Mouse (Mus musculus): ENCODE results near the gene Kcnj8.

- TF ChIP-seq CTCF (IDR thresholded peaks at IDR 0.05; ENCODE audit: extremely low read depth, insufficient read depth, low read length) (no peak), POLR2A (IDR thresholded peaks at IDR 0.05; ENCODE audit: extremely low read depth, insufficient read depth, low read length) (no peak)
Observed at GRCm38 (mm10) chr6:142533412-142533811, 38.0 kb downstream of the Kcnj8 start.

All from cortical plate, adult 2 months (tissue).